Mouse (Mus musculus) ES-E14 (cell line): Measurements from ENCODE around the gene Tmem104. TPM values are rescaled to one million over a fixed set of nuclear protein-coding genes. Genes with fewer than 3 reads are reported as not detected.
A peak's percentile ranks its signal among the peaks of the same experiment; 100 is the strongest.

Experiments used
- DNase-seq: peaks from one replicate; pipeline ENCODE4 v3.0.0-alpha.2; 2013; ENCODE audit warnings: low read depth, low spot score
- H3K27ac ChIP-seq: 2 replicates; pipeline ENCODE4 v1.5.1; 2012; ENCODE audit warnings: low read depth, mild to moderate bottlenecking, low read length, moderate library complexity, mixed read lengths; ENCODE audit not compliant: poor library complexity, insufficient read depth, severe bottlenecking
- H3K36me3 ChIP-seq: 2 replicates; pipeline ENCODE4 v1.6.1; 2012; ENCODE audit warnings: mild to moderate bottlenecking, low read length, moderate library complexity, mixed read lengths; ENCODE audit not compliant: control insufficient read depth, poor library complexity, insufficient read depth, severe bottlenecking
- H3K4me1 ChIP-seq, 2 experiments: fragments of 150-350 bp in 1 of 2; sonication (generic) in 1 of 2; 2 replicates each; pipeline ENCODE4 v1.6.1; 2012; ENCODE audit warnings: low read length in 2 of 2, mild to moderate bottlenecking in 1 of 2, mixed read lengths in 1 of 2; ENCODE audit not compliant: control insufficient read depth in 2 of 2, insufficient read depth in 2 of 2, poor library complexity in 1 of 2
- H3K4me3 ChIP-seq, 2 experiments: fragments of 150-350 bp in 1 of 2; sonication (generic) in 1 of 2; 2 replicates each; pipeline ENCODE4 v1.5.1; 2012; ENCODE audit warnings: low read length in 2 of 2, low read depth in 1 of 2, mild to moderate bottlenecking in 1 of 2, mixed read lengths in 1 of 2; ENCODE audit not compliant: insufficient read depth in 1 of 2, poor library complexity in 1 of 2, severe bottlenecking in 1 of 2
- H3K9ac ChIP-seq: 2 replicates; pipeline ENCODE4 v1.6.1; 2012; ENCODE audit warnings: low read depth, mild to moderate bottlenecking, low read length, mixed read lengths; ENCODE audit not compliant: poor library complexity, insufficient read depth, severe bottlenecking
- H3K9me3 ChIP-seq: fragments of 150-350 bp; sonication (generic); 2 replicates; pipeline ENCODE4 v1.6.1; 2012; ENCODE audit warnings: low read depth, mild to moderate bottlenecking, low read length; ENCODE audit not compliant: control insufficient read depth, insufficient read depth
- CHD2 ChIP-seq: IDR thresholded peaks from 2 replicates; pipeline ENCODE4 v1.6.1; 2014; ENCODE audit warnings: mild to moderate bottlenecking, low read depth, low read length, inconsistent platforms
- HCFC1 ChIP-seq: IDR thresholded peaks from 2 replicates; pipeline ENCODE4 v1.6.1; 2012; ENCODE audit warnings: low read length, inconsistent platforms, borderline replicate concordance; ENCODE audit not compliant: insufficient read depth
- MAFK ChIP-seq: IDR thresholded peaks from 2 replicates; pipeline ENCODE4 v1.6.1; 2014; ENCODE audit warnings: mild to moderate bottlenecking, low read depth, low read length, inconsistent platforms; ENCODE audit not compliant: insufficient read depth
- ZC3H11A ChIP-seq: IDR thresholded peaks from 2 replicates; pipeline ENCODE4 v1.6.1; 2012; ENCODE audit warnings: low read depth, mild to moderate bottlenecking, inconsistent platforms, low read length, borderline replicate concordance
- ZNF384 ChIP-seq: IDR thresholded peaks from 2 replicates; pipeline ENCODE4 v1.6.1; 2012; ENCODE audit warnings: low read depth, low read length, inconsistent platforms
- in situ Hi-C, 2 experiments: fragments of 600-800 bp; cut with MboI; formaldehyde crosslinking; loops; one replicate each; pipeline ENCODE4 v1.15.1; 2025; ENCODE audit warnings: low sequenced_read_pairs in 2 of 2, inconsistent platforms in 1 of 2; ENCODE audit not compliant: unreplicated experiment in 2 of 2
- total RNA-seq: library from RNA; depleted of rRNA; stranded (reverse); fragments of 300-350 nt; gene quantifications from 2 replicates; pipeline ENCODE4 v1.2.3, GENCODE M21; 2012; rRNA removed

Gene Tmem104
- total RNA-seq = 14.7 and 17.2 TPM in 2 replicates

- Histone ChIP-seq H3K27ac (no peak within 1 kb of the TSS), H3K9me3 (no peaks in the 10 kb centered on the region), H3K4me1 (peaks cover 0 to 7% of the 10 kb centered on the region in 2 experiments; a peak in 1 of 4 replicates), H3K4me3 (peak within 1 kb of the TSS; percentile 71 to 75), H3K36me3 (peaks cover 12% of the 10 kb centered on the region; the same call in 1 of the 2 replicates), H3K9ac (peak within 1 kb of the TSS; percentile 69)
- in situ Hi-C loops = no loop called here
- TF ChIP-seq HCFC1 = peak; percentile 73
- TF ChIP-seq ZC3H11A = no peak
- peak; percentile 97 for DNase-seq
These were observed at the start of gene Tmem104 for GRCm38 (mm10) chr11:115187224-115187639. Gene Tmem104 (plus strand): TSS chr11:115187487.

GRCm38 (mm10) chr11:115138597-115139262 is 48.6 kb upstream of the Tmem104 start:
- H3K4me3 ChIP-seq = no peak overlapping the region
- H3K27ac ChIP-seq = no peak overlapping the region
- H3K9ac ChIP-seq = no peak overlapping the region
- TF ChIP-seq CHD2 (no peak), HCFC1 (no peak), ZNF384 (no peak), ZC3H11A (no peak), MAFK (no peak)
- H3K9me3 ChIP-seq = no peaks in the 10 kb centered on the region
- H3K36me3 ChIP-seq = no peaks in the 10 kb centered on the region
- in situ Hi-C loops = no loop called here
- H3K4me1 ChIP-seq = no peaks in the 10 kb centered on the region; a peak in 1 of 4 replicates
- DNase-seq = no peak

GRCm38 (mm10) chr11:115141970-115142369 is 45.3 kb upstream of the Tmem104 start:
- Histone ChIP-seq H3K27ac (no peak overlapping the region), H3K9me3 (no peaks in the 10 kb centered on the region), H3K9ac (no peak overlapping the region), H3K36me3 (no peaks in the 10 kb centered on the region), H3K4me1 (no peaks in the 10 kb centered on the region; a peak in 1 of 4 replicates), H3K4me3 (no peak overlapping the region)
- no peak for DNase-seq
- TF ChIP-seq ZNF384 = no peak
- TF ChIP-seq MAFK = no peak
- no peak for TF ChIP-seq HCFC1
- no peak for TF ChIP-seq ZC3H11A
- no peak for TF ChIP-seq CHD2
- in situ Hi-C loops = no loop called here

DNA sequence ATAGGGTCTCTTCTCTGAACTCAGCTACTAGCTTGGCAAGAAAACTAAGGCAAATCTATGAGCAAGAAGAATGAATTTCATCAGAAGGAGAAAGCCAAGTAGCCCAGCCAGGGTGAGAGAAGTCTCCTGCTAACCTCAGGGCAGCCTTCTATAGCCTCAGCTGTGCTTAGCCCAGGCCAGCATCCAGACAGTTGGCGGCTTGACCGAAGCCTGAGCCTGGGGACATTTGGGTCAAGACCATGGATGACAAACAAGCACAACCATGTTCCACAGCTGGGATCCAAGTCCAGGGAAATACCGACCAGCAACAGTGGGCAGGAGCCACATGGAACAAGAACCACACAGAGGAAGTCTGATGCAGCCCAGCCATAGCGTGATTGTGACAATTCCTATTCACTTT is 39.5 kb upstream of the Tmem104 start:
- Histone ChIP-seq H3K27ac (no peak overlapping the region), H3K9me3 (no peaks in the 10 kb centered on the region), H3K4me3 (no peak overlapping the region), H3K36me3 (no peaks in the 10 kb centered on the region), H3K4me1 (no peaks in the 10 kb centered on the region; a peak in 1 of 4 replicates), H3K9ac (no peak overlapping the region)
- no peak for DNase-seq
- TF ChIP-seq HCFC1 = no peak
- TF ChIP-seq MAFK = no peak
- no peak for TF ChIP-seq ZC3H11A
- TF ChIP-seq ZNF384 = no peak
- no peak for TF ChIP-seq CHD2
- in situ Hi-C loops = no loop called here
